18 mouse cellular contexts compared by ENCODE assay signal in genomic region chr14:71085721-71086120, GRCm38 (mm10).
"Had no signal": no experiment of that assay in that cellular context is flagged by ENCODE, and none has a peak within 500 bp of the region (broad histone marks: within the 10 kb centered on the region; RNA-seq: fewer than 3 reads in every experiment).

No protein-coding gene starts in this region.

- H3K27me3 ChIP-seq: lung, embryonic 15.5 days; midbrain, embryonic 13.5 days; midbrain, embryonic 15.5 days; neural tube, embryonic 12.5 days; stomach, embryonic 15.5 days had no signal

- H3K36me3 ChIP-seq: lung, embryonic 15.5 days; midbrain, embryonic 13.5 days; midbrain, embryonic 15.5 days; neural tube, embryonic 12.5 days; stomach, embryonic 15.5 days had no signal

- ATAC-seq: liver, postnatal 0 days; lung, postnatal 0 days; midbrain, embryonic 13.5 days; midbrain, embryonic 15.5 days had no signal

- H3K9ac ChIP-seq: liver, postnatal 0 days; lung, embryonic 15.5 days; midbrain, embryonic 13.5 days; midbrain, embryonic 15.5 days; neural tube, embryonic 12.5 days; stomach, embryonic 15.5 days had no signal

- H3K27ac ChIP-seq: lung, embryonic 15.5 days; macrophage; midbrain, embryonic 13.5 days; midbrain, embryonic 15.5 days; neural tube, embryonic 12.5 days; stomach, embryonic 15.5 days; stomach, postnatal 0 days had no signal

- H3K4me2 ChIP-seq: lung, embryonic 15.5 days; midbrain, embryonic 11.5 days; midbrain, embryonic 13.5 days; midbrain, embryonic 15.5 days; neural tube, embryonic 12.5 days; stomach, embryonic 15.5 days had no signal

- H3K4me3 ChIP-seq: lung, embryonic 15.5 days; megakaryocyte, embryonic 14.5 days; midbrain, embryonic 13.5 days; midbrain, embryonic 15.5 days; neural tube, embryonic 12.5 days; stomach, embryonic 15.5 days had no signal

- H3K4me1 ChIP-seq: lung, embryonic 15.5 days; midbrain, embryonic 13.5 days; midbrain, embryonic 15.5 days; neural tube, embryonic 12.5 days; stomach, embryonic 15.5 days had no signal

- DNase-seq: liver, postnatal 0 days; lung, adult 2 months; lung, postnatal 14 days; lung, postnatal 36 days; right cerebral cortex, postnatal 14 days; thymus, adult 2 months; thymus, postnatal 25 days; thymus, postnatal 4 days had no signal

- H3K9me3 ChIP-seq: lung, embryonic 15.5 days; megakaryocyte, embryonic 14.5 days; midbrain, embryonic 13.5 days; midbrain, embryonic 15.5 days; neural tube, embryonic 12.5 days; stomach, embryonic 15.5 days had no signal
